Mouse (Mus musculus) neural tube, embryonic 11.5 days (tissue): ENCODE data around the gene Dnajb3. TPM values are rescaled to one million over a fixed set of nuclear protein-coding genes. Genes with fewer than 3 reads are reported as not detected.

Experiments
- ATAC-seq: fragments of 200-750 bp; cut with Nextera tagmentation; 2 replicates; pipeline ENCODE4 v1.8.0; 2017; ENCODE audit warnings: moderate number of reproducible peaks, mild to moderate bottlenecking, moderate TSS enrichment, moderate library complexity; ENCODE audit not compliant: insufficient read depth, low FRiP score, low TSS enrichment
- DNase-seq: peaks from one replicate; pipeline ENCODE4 v3.0.0-alpha.2; 2015; ENCODE audit warnings: low spot score
- H3K27ac ChIP-seq: fragments of 300-500 bp; sonication (generic); 2 replicates; pipeline ENCODE4 v1.5.1; 2014; ENCODE audit warnings: low read depth, mild to moderate bottlenecking, low read length
- H3K27me3 ChIP-seq: fragments of 300-500 bp; sonication (generic); 2 replicates; pipeline ENCODE4 v1.6.1; 2014; ENCODE audit warnings: mild to moderate bottlenecking, low read length, mixed read lengths; ENCODE audit not compliant: control insufficient read depth, insufficient read depth
- H3K36me3 ChIP-seq: fragments of 300-500 bp; sonication (generic); 2 replicates; pipeline ENCODE4 v1.6.1; 2014; ENCODE audit warnings: mild to moderate bottlenecking, low read length, moderate library complexity, mixed read lengths; ENCODE audit not compliant: control insufficient read depth, insufficient read depth
- H3K4me1 ChIP-seq: fragments of 300-500 bp; sonication (generic); 2 replicates; pipeline ENCODE4 v1.6.1; 2014; ENCODE audit warnings: low read length, mixed read lengths; ENCODE audit not compliant: control insufficient read depth, insufficient read depth
- H3K4me2 ChIP-seq: fragments of 300-500 bp; sonication (generic); 2 replicates; pipeline ENCODE4 v1.6.1; 2014; ENCODE audit warnings: low read depth, mild to moderate bottlenecking, moderate library complexity
- H3K4me3 ChIP-seq: fragments of 300-500 bp; sonication (generic); 2 replicates; pipeline ENCODE4 v1.5.1; 2014; ENCODE audit warnings: low read depth, low read length
- H3K9ac ChIP-seq: fragments of 300-500 bp; sonication (generic); 2 replicates; pipeline ENCODE4 v1.6.1; 2014; ENCODE audit warnings: mild to moderate bottlenecking, low read length
- H3K9me3 ChIP-seq: fragments of 300-500 bp; sonication (generic); 2 replicates; pipeline ENCODE4 v1.6.1; 2016; ENCODE audit warnings: low read length; ENCODE audit not compliant: control insufficient read depth
- WGBS: fragments of 180-500 bp; shearing (Covaris S2); extraction: QIAGEN DNeasy Blood & Tissue Kit; methylation state at CpG from one replicate; pipeline ENCODE4 v1.1.7; 2014; 5-methylcytosine and 5-hydroxymethylcytosine counted together
- polyA plus RNA-seq: library from polyadenylated mRNA; unstranded; fragments of >200 nt; fragmentation: Nextera tagmentation; extraction: Ambion mirVana; gene quantifications from 2 replicates; pipeline ENCODE4 v1.2.1, GENCODE M21; 2014

Dnajb3 gene
- polyA plus RNA-seq, 1 experiment from 2014 or later: 13.6 TPM

DNA sequence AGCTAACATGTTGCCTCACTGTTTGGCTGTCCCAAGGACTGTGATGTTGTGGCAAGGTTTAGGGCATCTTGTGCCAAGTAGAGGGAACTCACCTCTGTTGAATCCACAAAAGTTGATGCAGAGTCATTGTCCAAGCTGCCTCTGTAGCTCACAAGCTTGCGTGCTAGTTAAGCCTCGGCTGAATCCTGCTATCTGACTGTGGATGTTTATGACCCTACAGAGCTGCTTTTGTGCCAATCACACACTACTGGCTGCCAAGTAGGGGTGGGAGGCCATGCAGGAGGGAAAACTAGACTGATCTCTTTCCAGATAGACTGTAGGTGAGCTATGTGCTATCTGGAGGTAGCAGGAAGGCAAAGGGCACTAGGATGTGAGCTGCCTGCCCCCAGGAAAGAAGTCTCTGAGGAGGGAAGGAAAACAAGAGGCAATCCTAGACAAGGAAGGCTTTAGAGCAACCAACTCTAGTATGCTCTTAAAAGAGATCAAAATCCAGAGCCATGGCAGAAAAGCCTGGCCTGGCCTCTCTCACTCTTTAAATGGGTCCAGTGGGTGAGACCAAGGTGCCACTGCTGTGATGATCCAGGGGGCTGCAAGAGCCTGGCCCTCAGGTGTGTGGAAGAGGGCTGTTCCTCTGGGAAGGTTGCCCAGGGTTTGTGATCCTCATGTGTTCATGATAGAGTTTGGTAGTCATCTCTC, 8.3 kb upstream of the Dnajb3 start:
- no peaks in the 10 kb centered on the region for H3K27me3 ChIP-seq
- no peak overlapping the region for H3K9ac ChIP-seq
- no peak overlapping the region for H3K4me3 ChIP-seq
- no peaks in the 10 kb centered on the region for H3K36me3 ChIP-seq
- ATAC-seq: no peak
- H3K27ac ChIP-seq: no peak overlapping the region
- peaks cover 61% of the 10 kb centered on the region for H3K9me3 ChIP-seq
- WGBS: 82% methylated on average over 2 of the region's 2 CpGs
- H3K4me1 ChIP-seq: no peaks in the 10 kb centered on the region
- DNase-seq: peak; percentile 14
- H3K4me2 ChIP-seq: no peak overlapping the region

DNA sequence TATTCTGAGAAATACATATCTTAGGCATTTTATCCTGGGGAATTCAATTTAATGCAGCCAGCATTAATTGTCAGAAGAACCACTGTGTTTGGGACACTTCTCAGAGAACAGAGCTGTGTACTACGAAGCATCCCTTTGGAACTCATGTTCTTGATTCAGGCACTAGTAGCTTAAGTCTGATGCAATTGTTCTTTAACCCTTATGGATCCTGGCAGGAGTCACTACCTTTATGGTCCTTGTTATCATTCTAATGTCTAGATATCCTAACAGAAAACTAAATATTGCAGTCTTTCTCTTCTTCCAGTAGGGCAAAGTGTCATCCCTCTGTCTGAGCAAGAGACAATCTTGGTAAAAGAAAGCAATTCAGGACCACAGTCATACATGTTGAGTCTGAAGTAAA, 7.5 kb upstream of the Dnajb3 start:
- Histone ChIP-seq H3K4me3 (no peak overlapping the region), H3K27me3 (no peaks in the 10 kb centered on the region), H3K36me3 (no peaks in the 10 kb centered on the region), H3K9ac (no peak overlapping the region), H3K27ac (no peak overlapping the region), H3K4me2 (no peak overlapping the region), H3K9me3 (peaks cover 61% of the 10 kb centered on the region), H3K4me1 (no peaks in the 10 kb centered on the region)
- 75% methylated on average over 1 of the region's 1 CpGs for WGBS
- DNase-seq: no peak
- no peak for ATAC-seq

DNA sequence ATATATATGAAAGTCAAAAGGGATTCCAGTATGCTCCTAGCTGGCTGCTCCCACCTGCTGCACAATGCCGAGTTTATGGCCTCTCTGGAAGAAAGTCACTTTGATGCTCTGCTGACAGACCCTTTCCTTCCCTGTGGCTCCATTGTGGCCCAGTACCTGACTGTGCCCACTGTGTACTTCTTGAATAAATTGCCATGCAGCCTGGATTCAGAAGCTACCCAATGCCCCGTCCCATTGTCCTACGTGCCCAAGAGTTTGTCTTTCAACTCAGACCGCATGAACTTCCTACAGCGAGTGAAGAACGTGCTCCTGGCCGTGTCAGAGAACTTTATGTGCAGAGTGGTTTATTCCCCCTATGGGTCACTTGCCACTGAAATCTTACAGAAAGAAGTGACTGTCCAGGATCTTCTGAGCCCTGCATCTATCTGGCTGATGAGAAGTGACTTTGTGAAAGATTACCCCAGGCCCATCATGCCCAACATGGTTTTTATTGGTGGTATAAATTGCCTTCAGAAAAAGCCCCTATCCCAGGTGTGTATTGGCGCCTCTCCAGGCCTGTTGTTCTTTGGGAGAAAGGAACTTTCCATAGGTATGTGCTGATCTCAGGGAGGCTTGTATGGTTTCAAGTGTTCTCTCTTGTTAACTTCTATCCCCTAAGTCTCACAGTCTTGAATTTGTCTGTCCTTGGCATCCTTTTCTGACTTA, 6.9 kb upstream of the Dnajb3 start:
- 62% methylated on average over 8 of the region's 8 CpGs for WGBS
- no peak overlapping the region for H3K27ac ChIP-seq
- H3K4me2 ChIP-seq: no peak overlapping the region
- H3K4me1 ChIP-seq: no peaks in the 10 kb centered on the region
- H3K36me3 ChIP-seq: no peaks in the 10 kb centered on the region
- H3K4me3 ChIP-seq: no peak overlapping the region
- ATAC-seq: 0 out of 2 replicates have a peak, but pooled peaks have one; percentile 18
- no peaks in the 10 kb centered on the region for H3K27me3 ChIP-seq
- peak; percentile 14 for DNase-seq
- peaks cover 58% of the 10 kb centered on the region for H3K9me3 ChIP-seq
- no peak overlapping the region for H3K9ac ChIP-seq

DNA sequence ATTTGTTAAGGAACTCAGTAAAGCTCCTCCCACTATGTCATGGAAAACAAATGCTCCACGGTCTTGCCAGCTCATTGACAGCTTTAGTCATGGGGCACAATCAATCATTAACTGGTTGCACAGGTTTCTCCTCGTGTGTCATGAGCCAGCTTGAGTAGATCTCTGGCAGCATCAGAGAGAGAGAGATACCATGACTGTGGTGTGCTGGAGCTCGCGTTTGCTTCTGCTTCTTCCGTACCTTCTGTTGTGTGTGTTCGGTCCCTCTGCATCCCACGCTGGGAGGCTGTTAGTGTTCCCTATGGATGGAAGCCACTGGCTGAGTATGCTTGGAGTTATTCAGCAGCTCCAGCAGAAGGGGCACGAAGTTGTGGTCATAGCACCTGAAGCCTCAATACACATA, 6.2 kb upstream of the Dnajb3 start, which contains the start of gene Ugt1a1:
Gene Ugt1a1, plus strand, starts transcription at position 148 of the 400 bp plus-strand sequence.
- no peak for ATAC-seq
- H3K9ac ChIP-seq: no peak within 1 kb of the TSS
- no peak within 1 kb of the TSS for H3K4me3 ChIP-seq
- DNase-seq: peak; percentile 15
- H3K36me3 ChIP-seq: no peaks in the 10 kb centered on the region
- H3K4me2 ChIP-seq: no peak within 1 kb of the TSS
- H3K27ac ChIP-seq: no peak within 1 kb of the TSS
- no peaks in the 10 kb centered on the region for H3K27me3 ChIP-seq
- WGBS: 71% methylated on average over 8 of the region's 8 CpGs
- H3K4me1 ChIP-seq: no peaks in the 10 kb centered on the region
- peaks cover 52% of the 10 kb centered on the region for H3K9me3 ChIP-seq

DNA sequence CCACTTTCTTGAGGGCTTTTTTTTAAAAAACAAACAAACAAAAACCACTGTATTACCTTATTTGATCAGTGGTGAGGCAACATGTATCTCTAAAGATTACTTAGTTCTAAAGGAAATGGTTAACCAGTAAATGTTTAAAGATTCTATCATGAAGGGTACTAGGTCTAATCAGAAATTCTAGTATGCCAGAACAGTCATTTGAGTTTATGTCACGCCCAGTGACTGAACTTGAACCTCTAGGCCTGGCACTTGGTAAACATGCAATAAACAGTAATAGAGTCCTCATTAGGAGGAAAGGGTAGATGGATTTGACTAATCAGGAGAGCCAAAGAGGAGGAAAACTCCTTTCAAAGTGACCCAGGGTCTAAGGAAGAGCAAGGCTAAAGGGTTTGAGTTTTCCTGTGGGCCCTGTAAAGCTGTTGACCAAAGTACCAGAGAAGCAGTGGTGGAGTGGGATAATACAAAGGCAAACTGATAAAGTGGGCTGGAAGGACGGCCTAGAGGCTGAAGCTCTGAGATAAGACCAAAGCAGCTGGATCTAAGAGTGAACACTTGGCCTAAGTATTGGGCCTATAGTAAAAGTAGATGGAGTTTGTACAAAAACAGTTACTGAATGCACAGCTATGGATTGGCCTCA, 1.4 kb upstream of the Dnajb3 start:
- Histone ChIP-seq H3K27me3 (no peaks in the 10 kb centered on the region), H3K27ac (no peak overlapping the region), H3K9me3 (peaks cover 8% of the 10 kb centered on the region), H3K4me1 (no peaks in the 10 kb centered on the region; the same call in 1 of the 2 replicates), H3K4me2 (no peak overlapping the region), H3K4me3 (no peak overlapping the region), H3K9ac (no peak overlapping the region), H3K36me3 (no peaks in the 10 kb centered on the region)
- ATAC-seq (no peak), DNase-seq (no peak)
- WGBS: 77% methylated on average over 2 of the region's 2 CpGs

DNA sequence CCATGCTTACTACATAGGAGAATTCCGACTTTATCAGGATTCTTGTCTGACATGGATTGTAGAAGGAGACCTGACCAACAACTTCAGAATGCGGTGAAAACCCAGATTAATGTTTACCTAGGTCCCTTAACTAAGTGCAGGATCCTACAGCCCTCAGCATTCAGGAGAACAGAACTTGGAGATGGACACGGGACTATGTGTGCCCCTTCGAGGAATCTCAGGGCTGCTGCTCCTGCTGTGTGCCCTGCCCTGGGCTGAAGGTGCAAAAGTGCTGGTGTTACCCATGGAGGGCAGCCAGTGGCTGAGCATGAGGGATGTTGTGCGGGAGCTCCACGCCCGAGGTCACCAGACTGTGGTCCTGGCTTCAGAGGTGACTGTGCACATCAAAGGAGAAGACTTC, 5.1 kb downstream of the Dnajb3 start, which contains the start of gene Ugt1a2:
Gene Ugt1a2, plus strand, starts transcription at position 146 of the 400 bp plus-strand sequence.
- WGBS: 80% methylated on average over 7 of the region's 7 CpGs
- H3K27me3 ChIP-seq: no peaks in the 10 kb centered on the region
- H3K4me1 ChIP-seq: no peaks in the 10 kb centered on the region
- no peak within 1 kb of the TSS for H3K27ac ChIP-seq
- H3K4me2 ChIP-seq: no peak within 1 kb of the TSS
- no peaks in the 10 kb centered on the region for H3K36me3 ChIP-seq
- H3K9ac ChIP-seq: no peak within 1 kb of the TSS
- no peak within 1 kb of the TSS for H3K4me3 ChIP-seq
- ATAC-seq (no peak), DNase-seq (no peak)
- H3K9me3 ChIP-seq: no peaks in the 10 kb centered on the region

DNA sequence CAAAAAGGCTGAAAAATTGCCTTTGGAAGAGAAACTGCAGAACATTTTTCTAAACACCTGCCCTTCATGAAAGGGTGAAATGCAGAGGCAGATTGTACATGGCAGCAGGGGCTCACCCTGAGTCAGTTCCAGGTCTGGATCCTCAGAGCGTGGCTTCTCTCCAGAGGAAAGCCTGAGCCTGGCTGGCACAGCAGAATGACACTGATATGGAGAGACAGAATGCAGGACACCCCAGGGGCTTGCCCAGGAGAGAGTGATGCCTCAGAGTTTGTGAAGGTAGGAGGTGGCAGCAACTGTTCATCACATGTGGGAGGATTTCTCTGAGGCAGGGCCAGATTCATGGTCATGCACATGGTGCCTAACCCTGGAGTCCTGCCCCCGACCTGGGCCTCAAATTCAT, 5.6 kb downstream of the Dnajb3 start:
- DNase-seq (no peak), ATAC-seq (no peak)
- H3K27ac ChIP-seq: no peak overlapping the region

DNA sequence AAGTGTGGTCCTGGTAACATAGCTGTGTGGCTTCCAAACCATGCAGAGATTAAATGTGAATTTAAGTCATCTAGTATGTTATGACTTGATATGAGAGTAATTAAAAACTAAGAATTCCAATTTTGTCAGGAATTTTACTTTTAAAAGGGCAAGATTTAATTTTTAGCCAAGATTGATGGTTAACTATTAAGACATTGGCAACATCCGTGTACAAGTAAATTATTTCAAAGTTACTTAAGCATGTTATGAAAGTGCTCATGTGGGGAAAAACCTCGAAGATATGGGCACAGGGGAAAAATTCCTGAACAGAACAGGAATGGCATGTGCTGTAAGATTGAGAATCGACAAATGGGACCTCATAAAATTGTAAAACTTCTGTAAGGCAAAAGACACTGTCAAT, 8.1 kb downstream of the Dnajb3 start:
- H3K36me3 ChIP-seq: no peaks in the 10 kb centered on the region
- no peak overlapping the region for H3K27ac ChIP-seq
- H3K4me2 ChIP-seq: no peak overlapping the region
- DNase-seq (no peak), ATAC-seq (no peak)
- no peaks in the 10 kb centered on the region for H3K9me3 ChIP-seq
- H3K4me1 ChIP-seq: no peaks in the 10 kb centered on the region
- H3K27me3 ChIP-seq: no peaks in the 10 kb centered on the region
- no peak overlapping the region for H3K4me3 ChIP-seq
- 83% methylated on average over 3 of the region's 3 CpGs for WGBS
- no peak overlapping the region for H3K9ac ChIP-seq

More for the DNA sequence above, 5.6 kb downstream of the Dnajb3 start:
- Histone ChIP-seq H3K36me3 (no peaks in the 10 kb centered on the region), H3K9ac (no peak overlapping the region), H3K9me3 (no peaks in the 10 kb centered on the region), H3K27me3 (no peaks in the 10 kb centered on the region), H3K4me3 (no peak overlapping the region), H3K4me1 (no peaks in the 10 kb centered on the region), H3K4me2 (no peak overlapping the region)
- WGBS: 88% methylated on average over 2 of the region's 2 CpGs
